Mouse (Mus musculus) urinary bladder, postnatal 4 days (tissue): ENCODE data around the gene Lrrtm3.
A peak's percentile ranks its signal among the peaks of the same experiment; 100 is the strongest.

Experiments used
- DNase-seq, 2 experiments: peaks; one replicate each; pipeline ENCODE4 v3.0.0; 2021 to 2022; ENCODE audit warnings: low spot score in 2 of 2

Lrrtm3 gene

GRCm38 (mm10) chr10:64041218-64041617 is 48.9 kb downstream of the Lrrtm3 start:
- DNase-seq = no peak

GRCm38 (mm10) chr10:64039760-64040535 is 50.1 kb downstream of the Lrrtm3 start:
- no peak for DNase-seq

- no peak for DNase-seq
Measured at GRCm38 (mm10) chr10:64030901-64031300, 59.2 kb downstream of the Lrrtm3 start.

- DNase-seq = no peak
Measured at GRCm38 (mm10) chr10:64023340-64023739, 66.7 kb downstream of the Lrrtm3 start.

- no peak for DNase-seq
Measured at GRCm38 (mm10) chr10:64020347-64020746, 69.7 kb downstream of the Lrrtm3 start.

GRCm38 (mm10) chr10:64001996-64002395 is 88.1 kb downstream of the Lrrtm3 start:
- DNase-seq = no peak

- DNase-seq = no peak
Measured at GRCm38 (mm10) chr10:64001531-64001930, 88.5 kb downstream of the Lrrtm3 start.

- DNase-seq = no peak
Measured at GRCm38 (mm10) chr10:63994251-63994650, 95.8 kb downstream of the Lrrtm3 start.

- no peak for DNase-seq
Measured at GRCm38 (mm10) chr10:63985576-63985975, 104.5 kb downstream of the Lrrtm3 start.

- no peak for DNase-seq
Measured at GRCm38 (mm10) chr10:63979410-63979809, 110.7 kb downstream of the Lrrtm3 start.

GRCm38 (mm10) chr10:63978969-63979368 is 111.1 kb downstream of the Lrrtm3 start:
- no peak for DNase-seq

GRCm38 (mm10) chr10:63978535-63978934 is 111.5 kb downstream of the Lrrtm3 start:
- DNase-seq = no peak

GRCm38 (mm10) chr10:63978101-63978500 is 112.0 kb downstream of the Lrrtm3 start:
- no peak for DNase-seq

GRCm38 (mm10) chr10:63972300-63972699 is 117.8 kb downstream of the Lrrtm3 start:
- no peak for DNase-seq

- peak in 1 of 2 experiments; percentile 22 for DNase-seq
Measured at GRCm38 (mm10) chr10:63954308-63954930, 135.7 kb downstream of the Lrrtm3 start.

GRCm38 (mm10) chr10:63951481-63951880 is 138.6 kb downstream of the Lrrtm3 start:
- DNase-seq = no peak

- no peak for DNase-seq
Measured at GRCm38 (mm10) chr10:63950867-63951266, 139.2 kb downstream of the Lrrtm3 start.

GRCm38 (mm10) chr10:63947266-63947665 is 142.8 kb downstream of the Lrrtm3 start:
- no peak for DNase-seq

- DNase-seq = no peak
Measured at GRCm38 (mm10) chr10:63945534-63945933, 144.5 kb downstream of the Lrrtm3 start.

GRCm38 (mm10) chr10:63933946-63934345 is 156.1 kb downstream of the Lrrtm3 start:
- DNase-seq = no peak

GRCm38 (mm10) chr10:63927334-63927733 is 162.7 kb downstream of the Lrrtm3 start, which contains the start of gene Gm10118:
TSS of gene Gm10118 (minus strand) at chr10:63927434.
- DNase-seq = no peak

- no peak for DNase-seq
Measured at GRCm38 (mm10) chr10:63908878-63909277, 181.2 kb downstream of the Lrrtm3 start.

GRCm38 (mm10) chr10:63899891-63900290 is 190.2 kb downstream of the Lrrtm3 start:
- DNase-seq = no peak
